Mouse (Mus musculus) heart, adult 2 months (tissue): ENCODE data around the gene Gm17482. TPM values are rescaled to one million over a fixed set of nuclear protein-coding genes. Genes with fewer than 3 reads are reported as not detected.

Experiments
- DNase-seq, 2 experiments: peaks; one replicate each; pipeline ENCODE4 v3.0.0; 2021
- H3K27ac ChIP-seq: fragments of 200-600 bp; 2 replicates; pipeline ENCODE4 v1.8.1; 2022
- H3K27me3 ChIP-seq: fragments of 200-500 bp; 2 replicates; pipeline ENCODE4 v1.6.1; 2012; ENCODE audit warnings: mild to moderate bottlenecking, low read length, inconsistent platforms, mixed read lengths; ENCODE audit not compliant: control insufficient read depth, insufficient read depth
- H3K36me3 ChIP-seq: fragments of 200-500 bp; 2 replicates; pipeline ENCODE4 v1.6.1; 2012; ENCODE audit warnings: low read length, inconsistent platforms; ENCODE audit not compliant: control insufficient read depth, insufficient read depth
- H3K4me1 ChIP-seq: fragments of 200-500 bp; 2 replicates; pipeline ENCODE4 v1.6.1; 2011; ENCODE audit warnings: low read length; ENCODE audit not compliant: control insufficient read depth, insufficient read depth
- H3K4me3 ChIP-seq: fragments of 200-600 bp; 2 replicates; pipeline ENCODE4 v1.8.1; 2022
- H3K79me2 ChIP-seq: fragments of 200-500 bp; replicated peaks from 2 replicates; pipeline ENCODE4 v1.6.1; 2012; ENCODE audit warnings: mild to moderate bottlenecking, inconsistent platforms, low read length, moderate library complexity, mixed read lengths; ENCODE audit not compliant: control insufficient read depth, insufficient read depth
- H3K9ac ChIP-seq: fragments of 200-500 bp; 2 replicates; pipeline ENCODE4 v1.6.1; 2012; ENCODE audit warnings: low read depth, mild to moderate bottlenecking, control low read depth, inconsistent platforms, low read length, mixed read lengths
- CTCF ChIP-seq: fragments of 200-600 bp; IDR thresholded peaks from 2 replicates; pipeline ENCODE4 v1.8.1; 2022; ENCODE audit warnings: antibody characterized with exemption, mild to moderate bottlenecking, moderate library complexity
- EP300 ChIP-seq: fragments of 200-500 bp; IDR thresholded peaks from 2 replicates; pipeline ENCODE4 v1.6.1; 2011; ENCODE audit warnings: low read depth, low read length, control low read depth; ENCODE audit not compliant: insufficient read depth
- POLR2A ChIP-seq: fragments of 200-500 bp; IDR thresholded peaks from 2 replicates; pipeline ENCODE4 v1.6.1; 2011; ENCODE audit warnings: mild to moderate bottlenecking, low read depth, low read length, control low read depth; ENCODE audit not compliant: insufficient read depth
- WGBS: fragments of 180-500 bp; shearing (Covaris S2); methylation state at CpG from one replicate; pipeline ENCODE4 v1.1.7; 2018; 5-methylcytosine and 5-hydroxymethylcytosine counted together
- intact Hi-C: fragments of 180-260 bp; cut with DNase I; formaldehyde crosslinking; loops from one replicate; pipeline ENCODE4 v1.15.1; 2025
- long read RNA-seq: library from polyadenylated mRNA; stranded (forward); transcript quantifications from one replicate; pipeline ENCODE4 v2.0.0, GENCODE M21; 2021
- polyA plus RNA-seq: library from polyadenylated mRNA; depleted of rRNA; stranded (reverse); fragments of >200 nt; gene quantifications from 2 replicates; pipeline ENCODE4 v1.2.3, GENCODE M21; 2012; rRNA removed
- total RNA-seq, 2 experiments: library from RNA; stranded (reverse); gene quantifications; 2 replicates each; pipeline ENCODE4 v1.2.3; 2021

Gm17482 gene
- not detected for total RNA-seq
- not detected in 2 replicates for polyA plus RNA-seq
- long read RNA-seq, partial matches to known transcripts = 0 of 4 reads
- long read RNA-seq, other reads (novel, unspliced or antisense) = 4 of 4 reads

- peaks cover 8% of the 10 kb centered on the region for H3K36me3 ChIP-seq
- no peak for DNase-seq
- no peaks in the 10 kb centered on the region for H3K79me2 ChIP-seq
- H3K4me3 ChIP-seq = no peak within 1 kb of the TSS
- peaks cover 3% of the 10 kb centered on the region for H3K4me1 ChIP-seq
- no peak for TF ChIP-seq POLR2A
- TF ChIP-seq EP300 = no peak
- TF ChIP-seq CTCF = no peak
- no peak within 1 kb of the TSS for H3K9ac ChIP-seq
- peak within 1 kb of the TSS; percentile 44 for H3K27ac ChIP-seq
- no peaks in the 10 kb centered on the region for H3K27me3 ChIP-seq
- WGBS = 70% methylated on average over 4 of the region's 4 CpGs
- intact Hi-C loops = loop anchor here (1.0 to 5.0 kb wide), 4 partner anchors 41 to 312 kb away; partner anchors contain the start of gene Pparg
These were observed at the start of gene Gm17482 for GRCm38 (mm10) chr6:115227043-115227442. Gene Gm17482 (plus strand): TSS chr6:115227343.

- H3K36me3 ChIP-seq = no peaks in the 10 kb centered on the region
- WGBS = 15% methylated on average over 3 of the region's 3 CpGs
- no peak overlapping the region for H3K9ac ChIP-seq
- no peaks in the 10 kb centered on the region for H3K4me1 ChIP-seq
- H3K27me3 ChIP-seq = no peaks in the 10 kb centered on the region
- TF ChIP-seq POLR2A = no peak
- no peak for TF ChIP-seq CTCF
- H3K4me3 ChIP-seq = no peak overlapping the region
- DNase-seq = peak; percentile 6 to 27
- intact Hi-C loops = no loop called here
- H3K27ac ChIP-seq = no peak overlapping the region
- no peaks in the 10 kb centered on the region for H3K79me2 ChIP-seq
These were observed 48.3 kb upstream of the Gm17482 start for GRCm38 (mm10) chr6:115178826-115179225.

- Histone ChIP-seq H3K36me3 (no peaks in the 10 kb centered on the region), H3K4me1 (no peaks in the 10 kb centered on the region), H3K27ac (no peak overlapping the region), H3K79me2 (no peaks in the 10 kb centered on the region), H3K27me3 (no peaks in the 10 kb centered on the region), H3K4me3 (no peak overlapping the region), H3K9ac (no peak overlapping the region)
- WGBS = 67% methylated on average over 2 of the region's 2 CpGs
- TF ChIP-seq CTCF = no peak
- TF ChIP-seq POLR2A = no peak
- no peak for TF ChIP-seq EP300
- intact Hi-C loops = no loop called here
- no peak for DNase-seq
These were observed 46.0 kb upstream of the Gm17482 start for GRCm38 (mm10) chr6:115181094-115181493.

GRCm38 (mm10) chr6:115191111-115191510, 36.0 kb upstream of the Gm17482 start:
- no peak for DNase-seq
- Histone ChIP-seq H3K4me3 (no peak overlapping the region), H3K36me3 (no peaks in the 10 kb centered on the region), H3K27me3 (no peaks in the 10 kb centered on the region), H3K9ac (no peak overlapping the region), H3K27ac (no peak overlapping the region), H3K79me2 (no peaks in the 10 kb centered on the region), H3K4me1 (no peaks in the 10 kb centered on the region)
- intact Hi-C loops = no loop called here
- 76% methylated on average over 7 of the region's 7 CpGs for WGBS
- TF ChIP-seq POLR2A (no peak), EP300 (no peak), CTCF (no peak)

- H3K79me2 ChIP-seq = no peaks in the 10 kb centered on the region
- TF ChIP-seq CTCF (no peak), POLR2A (no peak), EP300 (no peak)
- no peak for DNase-seq
- WGBS = 40% methylated on average over 3 of the region's 3 CpGs
- H3K27me3 ChIP-seq = no peaks in the 10 kb centered on the region
- no peaks in the 10 kb centered on the region for H3K36me3 ChIP-seq
- no peak overlapping the region for H3K9ac ChIP-seq
- no peaks in the 10 kb centered on the region for H3K4me1 ChIP-seq
- intact Hi-C loops = no loop called here
- H3K27ac ChIP-seq = no peak overlapping the region
- no peak overlapping the region for H3K4me3 ChIP-seq
These were observed 26.4 kb upstream of the Gm17482 start for GRCm38 (mm10) chr6:115200753-115201152.

- Histone ChIP-seq H3K36me3 (no peaks in the 10 kb centered on the region), H3K27me3 (no peaks in the 10 kb centered on the region), H3K27ac (no peak overlapping the region), H3K79me2 (no peaks in the 10 kb centered on the region), H3K9ac (no peak overlapping the region), H3K4me1 (no peaks in the 10 kb centered on the region), H3K4me3 (no peak overlapping the region)
- TF ChIP-seq EP300 (no peak), CTCF (peak; percentile 38)
- 71% methylated on average over 3 of the region's 3 CpGs for WGBS
- intact Hi-C loops = no loop called here
- no peak for DNase-seq
These were observed 24.1 kb upstream of the Gm17482 start for GRCm38 (mm10) chr6:115203029-115203428.
